Mouse (Mus musculus): ENCODE measurements around the gene Pard3. TPM values are rescaled to one million over a fixed set of nuclear protein-coding genes. Genes with fewer than 3 reads are reported as not detected.
A peak's percentile ranks its signal among the peaks of the same experiment; 100 is the strongest.

The Pard3 gene
- polyA plus RNA-seq, 1 experiment from 2014 or later, result 16.4 TPM

DNA sequence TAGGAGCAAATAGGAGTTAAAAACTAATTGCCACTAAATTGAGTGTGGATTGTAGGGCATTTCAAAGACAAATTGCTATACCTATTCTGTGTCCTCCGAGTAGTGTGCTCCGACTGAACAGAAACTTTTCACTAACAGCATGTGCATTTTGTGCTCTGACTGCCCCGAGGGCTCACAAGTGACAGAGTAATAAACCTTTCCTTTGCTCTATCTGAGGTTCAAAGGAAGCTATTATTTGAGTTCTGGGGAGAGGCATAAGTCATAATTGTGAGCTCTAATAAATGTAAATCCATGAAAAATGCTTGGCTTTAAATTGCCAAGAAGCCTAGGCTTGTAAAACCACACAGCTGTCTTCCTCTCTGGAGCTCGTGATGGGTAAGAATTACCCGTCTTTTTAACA lies 156.5 kb downstream of the Pard3 start:
- H3K9me3 ChIP-seq (ENCODE audit: control insufficient read depth, low read length), result no peaks in the 10 kb centered on the region
- no peaks in the 10 kb centered on the region for H3K36me3 ChIP-seq (ENCODE audit: control insufficient read depth, insufficient read depth)
- peaks cover 17% of the 10 kb centered on the region for H3K4me1 ChIP-seq (replicated peaks; ENCODE audit: control insufficient read depth, insufficient read depth, low read length)
- H3K27ac ChIP-seq (ENCODE audit: low read length), result no peak overlapping the region
- H3K27me3 ChIP-seq (replicated peaks; ENCODE audit: control insufficient read depth, insufficient read depth, low read length), result no peaks in the 10 kb centered on the region
- H3K4me3 ChIP-seq (replicated peaks; ENCODE audit: low read length), result no peak overlapping the region
- H3K9ac ChIP-seq (replicated peaks; ENCODE audit: low read depth, low read length), result no peak overlapping the region
- ATAC-seq, result no peak
- WGBS, result 26% methylated on average over 5 of the region's 5 CpGs
- H3K4me2 ChIP-seq (ENCODE audit: low read length), result no peak overlapping the region

DNA sequence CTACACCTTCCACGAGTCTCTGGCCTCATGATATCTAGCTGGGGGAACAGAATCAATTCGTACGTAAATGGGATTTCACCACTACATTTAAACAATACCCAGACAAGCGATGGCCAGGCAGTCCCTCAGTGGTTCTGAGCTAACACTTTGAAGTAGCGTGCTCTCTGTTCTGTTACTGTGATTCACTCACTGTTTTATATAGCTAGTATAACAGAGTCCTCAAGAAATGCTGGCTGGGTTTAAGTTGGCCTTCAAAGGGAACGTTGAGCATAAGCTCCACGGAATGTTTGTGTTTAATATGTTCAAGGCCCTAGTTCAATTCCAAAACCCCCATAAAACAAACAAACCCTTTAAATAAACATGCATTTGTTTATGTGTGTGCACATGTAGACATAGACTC lies 156.9 kb downstream of the Pard3 start:
- ATAC-seq, result no peak
- WGBS, result 59% methylated on average over 7 of the region's 7 CpGs

GRCm38 (mm10) chr8:127222361-127222760 lies 158.7 kb downstream of the Pard3 start:
- WGBS, result 68% methylated on average over 3 of the region's 3 CpGs
- Histone ChIP-seq H3K9ac (replicated peaks; ENCODE audit: low read depth, low read length) (no peak overlapping the region), H3K4me1 (replicated peaks; ENCODE audit: control insufficient read depth, insufficient read depth, low read length) (peaks cover 8% of the 10 kb centered on the region), H3K27ac (ENCODE audit: low read length) (no peak overlapping the region), H3K4me2 (ENCODE audit: low read length) (no peak overlapping the region), H3K9me3 (ENCODE audit: control insufficient read depth, low read length) (no peaks in the 10 kb centered on the region), H3K27me3 (replicated peaks; ENCODE audit: control insufficient read depth, insufficient read depth, low read length) (no peaks in the 10 kb centered on the region), H3K36me3 (ENCODE audit: control insufficient read depth, insufficient read depth) (no peaks in the 10 kb centered on the region), H3K4me3 (replicated peaks; ENCODE audit: low read length) (no peak overlapping the region)
- ATAC-seq, result no peak

More for the DNA sequence above, 156.9 kb downstream of the Pard3 start:
- Histone ChIP-seq H3K4me3 (replicated peaks; ENCODE audit: low read length) (no peak overlapping the region), H3K27me3 (replicated peaks; ENCODE audit: control insufficient read depth, insufficient read depth, low read length) (no peaks in the 10 kb centered on the region), H3K4me2 (ENCODE audit: low read length) (no peak overlapping the region), H3K36me3 (ENCODE audit: control insufficient read depth, insufficient read depth) (no peaks in the 10 kb centered on the region), H3K27ac (ENCODE audit: low read length) (no peak overlapping the region), H3K9me3 (ENCODE audit: control insufficient read depth, low read length) (no peaks in the 10 kb centered on the region), H3K9ac (replicated peaks; ENCODE audit: low read depth, low read length) (no peak overlapping the region), H3K4me1 (replicated peaks; ENCODE audit: control insufficient read depth, insufficient read depth, low read length) (peaks cover 14% of the 10 kb centered on the region)

GRCm38 (mm10) chr8:127226996-127227395 lies 163.3 kb downstream of the Pard3 start:
- WGBS, result 15% methylated on average over 1 of the region's 1 CpGs

DNA sequence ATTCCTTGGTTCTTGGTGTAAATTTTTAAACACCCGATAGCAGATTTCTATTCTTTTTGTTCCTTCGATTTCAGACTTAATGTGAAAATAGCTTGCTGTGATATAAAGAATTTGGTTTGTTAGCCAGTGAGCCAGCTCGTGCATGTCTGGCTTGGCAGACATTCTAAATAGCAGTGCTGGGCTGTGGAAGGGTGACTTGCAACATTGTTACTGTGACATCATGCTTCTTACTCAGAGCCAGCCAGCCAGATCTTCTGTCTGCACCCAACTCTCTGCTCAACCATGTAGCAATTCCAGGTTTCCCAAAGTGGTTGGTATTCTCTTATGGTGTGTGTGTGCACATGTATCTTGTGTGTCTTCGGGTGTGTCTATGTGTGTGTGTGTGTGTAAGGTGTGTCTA lies 163.7 kb downstream of the Pard3 start:
- ATAC-seq, result peak; percentile 64; the same call in 1 of the 2 replicates
- peaks cover 4% of the 10 kb centered on the region for H3K4me1 ChIP-seq (replicated peaks; ENCODE audit: control insufficient read depth, insufficient read depth, low read length)
- no peaks in the 10 kb centered on the region for H3K27me3 ChIP-seq (replicated peaks; ENCODE audit: control insufficient read depth, insufficient read depth, low read length)
- H3K4me2 ChIP-seq (ENCODE audit: low read length), result no peak overlapping the region
- no peaks in the 10 kb centered on the region for H3K36me3 ChIP-seq (ENCODE audit: control insufficient read depth, insufficient read depth)
- no peak overlapping the region for H3K4me3 ChIP-seq (replicated peaks; ENCODE audit: low read length)
- WGBS, result 57% methylated on average over 4 of the region's 4 CpGs
- H3K9ac ChIP-seq (replicated peaks; ENCODE audit: low read depth, low read length), result no peak overlapping the region
- no peaks in the 10 kb centered on the region for H3K9me3 ChIP-seq (ENCODE audit: control insufficient read depth, low read length)
- H3K27ac ChIP-seq (ENCODE audit: low read length), result no peak overlapping the region

More at GRCm38 (mm10) chr8:127226996-127227395, 163.3 kb downstream of the Pard3 start:
- Histone ChIP-seq H3K27ac (ENCODE audit: low read length) (no peak overlapping the region), H3K9ac (replicated peaks; ENCODE audit: low read depth, low read length) (no peak overlapping the region), H3K36me3 (ENCODE audit: control insufficient read depth, insufficient read depth) (no peaks in the 10 kb centered on the region), H3K4me2 (ENCODE audit: low read length) (no peak overlapping the region), H3K4me1 (replicated peaks; ENCODE audit: control insufficient read depth, insufficient read depth, low read length) (peaks cover 4% of the 10 kb centered on the region), H3K9me3 (ENCODE audit: control insufficient read depth, low read length) (no peaks in the 10 kb centered on the region), H3K4me3 (replicated peaks; ENCODE audit: low read length) (no peak overlapping the region), H3K27me3 (replicated peaks; ENCODE audit: control insufficient read depth, insufficient read depth, low read length) (no peaks in the 10 kb centered on the region)
- ATAC-seq, result no peak

DNA sequence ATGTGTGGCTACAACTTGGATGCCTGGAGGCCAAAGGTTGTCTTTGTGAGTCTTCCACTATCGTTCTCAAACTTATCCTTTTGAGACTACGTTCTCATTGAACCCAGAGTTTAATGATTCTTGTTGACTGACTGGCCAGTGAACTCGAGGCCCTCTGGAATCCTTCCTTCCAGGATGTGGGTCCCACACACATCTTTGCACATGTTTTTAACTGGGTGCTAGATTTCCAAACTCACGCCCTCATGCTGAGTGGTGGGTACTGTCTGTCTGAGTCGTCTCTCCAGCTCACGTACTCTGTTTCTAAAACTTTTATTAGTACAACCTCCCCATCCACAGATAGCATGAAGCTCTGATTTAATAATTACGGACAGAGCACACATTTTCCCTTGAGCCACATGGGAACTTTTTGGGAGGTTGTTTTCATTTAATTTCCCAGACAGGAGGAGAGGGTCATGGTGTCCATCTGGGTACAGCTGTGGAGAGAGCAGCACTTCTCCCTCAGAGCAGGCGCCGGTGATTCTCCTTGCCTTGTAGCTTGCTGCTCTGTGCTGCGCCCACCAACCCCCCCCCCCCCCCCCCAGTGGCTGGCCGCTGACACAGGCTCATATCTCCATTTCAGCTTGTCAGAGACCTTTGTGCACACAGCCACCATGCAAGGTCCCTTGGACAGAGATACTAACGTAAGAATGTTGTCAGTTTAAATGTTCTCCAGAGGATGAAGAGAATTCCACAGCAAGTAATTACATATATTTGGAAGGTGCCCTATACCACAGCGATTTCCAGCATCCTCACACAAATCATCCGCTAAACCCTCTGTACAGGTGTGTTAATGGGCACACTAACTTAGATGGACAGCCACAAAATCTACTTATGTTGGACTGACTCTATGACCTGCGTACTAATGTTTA lies 165.9 kb downstream of the Pard3 start:
- 86% methylated on average over 15 of the region's 15 CpGs for WGBS
- no peaks in the 10 kb centered on the region for H3K27me3 ChIP-seq (replicated peaks; ENCODE audit: control insufficient read depth, insufficient read depth, low read length)
- H3K36me3 ChIP-seq (ENCODE audit: control insufficient read depth, insufficient read depth), result no peaks in the 10 kb centered on the region
- H3K27ac ChIP-seq (ENCODE audit: low read length), result no peak overlapping the region
- H3K4me2 ChIP-seq (ENCODE audit: low read length), result no peak overlapping the region
- H3K4me1 ChIP-seq (replicated peaks; ENCODE audit: control insufficient read depth, insufficient read depth, low read length), result peaks cover 4% of the 10 kb centered on the region
- no peak overlapping the region for H3K9ac ChIP-seq (replicated peaks; ENCODE audit: low read depth, low read length)
- ATAC-seq, result no peak
- no peaks in the 10 kb centered on the region for H3K9me3 ChIP-seq (ENCODE audit: control insufficient read depth, low read length)
- H3K4me3 ChIP-seq (replicated peaks; ENCODE audit: low read length), result no peak overlapping the region

- Histone ChIP-seq H3K27me3 (replicated peaks; ENCODE audit: control insufficient read depth, insufficient read depth, low read length) (no peaks in the 10 kb centered on the region), H3K4me2 (ENCODE audit: low read length) (no peak overlapping the region), H3K4me1 (replicated peaks; ENCODE audit: control insufficient read depth, insufficient read depth, low read length) (peaks cover 4% of the 10 kb centered on the region), H3K27ac (ENCODE audit: low read length) (no peak overlapping the region), H3K9me3 (ENCODE audit: control insufficient read depth, low read length) (no peaks in the 10 kb centered on the region), H3K4me3 (replicated peaks; ENCODE audit: low read length) (no peak overlapping the region), H3K36me3 (ENCODE audit: control insufficient read depth, insufficient read depth) (no peaks in the 10 kb centered on the region), H3K9ac (replicated peaks; ENCODE audit: low read depth, low read length) (no peak overlapping the region)
- WGBS, result 37% methylated on average over 8 of the region's 8 CpGs
- ATAC-seq, result no peak
Observed at GRCm38 (mm10) chr8:127230233-127230595, 166.5 kb downstream of the Pard3 start.

GRCm38 (mm10) chr8:127243351-127243750 lies 179.7 kb downstream of the Pard3 start:
- Histone ChIP-seq H3K27ac (ENCODE audit: low read length) (no peak overlapping the region), H3K36me3 (ENCODE audit: control insufficient read depth, insufficient read depth) (no peaks in the 10 kb centered on the region), H3K4me3 (replicated peaks; ENCODE audit: low read length) (no peak overlapping the region), H3K9ac (replicated peaks; ENCODE audit: low read depth, low read length) (no peak overlapping the region), H3K27me3 (replicated peaks; ENCODE audit: control insufficient read depth, insufficient read depth, low read length) (no peaks in the 10 kb centered on the region), H3K4me1 (replicated peaks; ENCODE audit: control insufficient read depth, insufficient read depth, low read length) (no peaks in the 10 kb centered on the region), H3K9me3 (ENCODE audit: control insufficient read depth, low read length) (no peaks in the 10 kb centered on the region), H3K4me2 (ENCODE audit: low read length) (no peak overlapping the region)
- 92% methylated on average over 4 of the region's 4 CpGs for WGBS
- no peak for ATAC-seq

GRCm38 (mm10) chr8:127243841-127244240 lies 180.1 kb downstream of the Pard3 start:
- ATAC-seq, result no peak
- 82% methylated on average over 11 of the region's 11 CpGs for WGBS
- Histone ChIP-seq H3K9ac (replicated peaks; ENCODE audit: low read depth, low read length) (no peak overlapping the region), H3K4me1 (replicated peaks; ENCODE audit: control insufficient read depth, insufficient read depth, low read length) (no peaks in the 10 kb centered on the region), H3K4me3 (replicated peaks; ENCODE audit: low read length) (no peak overlapping the region), H3K4me2 (ENCODE audit: low read length) (no peak overlapping the region), H3K36me3 (ENCODE audit: control insufficient read depth, insufficient read depth) (no peaks in the 10 kb centered on the region), H3K27ac (ENCODE audit: low read length) (no peak overlapping the region), H3K9me3 (ENCODE audit: control insufficient read depth, low read length) (no peaks in the 10 kb centered on the region), H3K27me3 (replicated peaks; ENCODE audit: control insufficient read depth, insufficient read depth, low read length) (no peaks in the 10 kb centered on the region)
